Mouse (Mus musculus) neural tube, embryonic 13.5 days (tissue): ENCODE data around the gene Npy2r. TPM values are rescaled to one million over a fixed set of nuclear protein-coding genes. Genes with fewer than 3 reads are reported as not detected.

Experiments
- ATAC-seq: fragments of 200-750 bp; cut with Nextera tagmentation; 2 replicates; pipeline ENCODE4 v1.8.0; 2017; ENCODE audit warnings: low read depth, mild to moderate bottlenecking, moderate TSS enrichment, moderate library complexity
- H3K27ac ChIP-seq: fragments of 300-500 bp; sonication (generic); replicated peaks from 2 replicates; pipeline ENCODE4 v1.5.1; 2015; ENCODE audit warnings: moderate library complexity, mild to moderate bottlenecking, inconsistent platforms
- H3K27me3 ChIP-seq: fragments of 300-500 bp; sonication (generic); 2 replicates; pipeline ENCODE4 v1.6.1; 2015; ENCODE audit warnings: mild to moderate bottlenecking, inconsistent platforms
- H3K36me3 ChIP-seq: fragments of 300-500 bp; sonication (generic); 2 replicates; pipeline ENCODE4 v1.6.1; 2015; ENCODE audit warnings: mild to moderate bottlenecking, inconsistent platforms
- H3K4me1 ChIP-seq: fragments of 300-500 bp; sonication (generic); replicated peaks from 2 replicates; pipeline ENCODE4 v1.6.1; 2015; ENCODE audit warnings: inconsistent platforms
- H3K4me2 ChIP-seq: fragments of 300-500 bp; sonication (generic); 2 replicates; pipeline ENCODE4 v1.6.1; 2015; ENCODE audit warnings: inconsistent platforms, mild to moderate bottlenecking, moderate library complexity
- H3K4me3 ChIP-seq: fragments of 300-500 bp; sonication (generic); 2 replicates; pipeline ENCODE4 v1.5.1; 2015; ENCODE audit warnings: mild to moderate bottlenecking, inconsistent platforms
- H3K9ac ChIP-seq: fragments of 300-500 bp; sonication (generic); 2 replicates; pipeline ENCODE4 v1.6.1; 2015; ENCODE audit warnings: moderate library complexity, mild to moderate bottlenecking, inconsistent platforms
- H3K9me3 ChIP-seq: fragments of 300-500 bp; sonication (generic); 2 replicates; pipeline ENCODE4 v1.6.1; 2016; ENCODE audit warnings: inconsistent platforms
- WGBS: fragments of 180-500 bp; shearing (Covaris S2); methylation state at CpG from one replicate; pipeline ENCODE4 v1.1.7; 2015; 5-methylcytosine and 5-hydroxymethylcytosine counted together
- polyA plus RNA-seq: library from polyadenylated mRNA; unstranded; fragments of >200 nt; fragmentation: Nextera tagmentation; extraction: Ambion mirVana; gene quantifications from 2 replicates; pipeline ENCODE4 v1.2.1, GENCODE M21; 2015

Npy2r gene
- 0.94 and 1.0 TPM in 2 replicates for polyA plus RNA-seq

DNA sequence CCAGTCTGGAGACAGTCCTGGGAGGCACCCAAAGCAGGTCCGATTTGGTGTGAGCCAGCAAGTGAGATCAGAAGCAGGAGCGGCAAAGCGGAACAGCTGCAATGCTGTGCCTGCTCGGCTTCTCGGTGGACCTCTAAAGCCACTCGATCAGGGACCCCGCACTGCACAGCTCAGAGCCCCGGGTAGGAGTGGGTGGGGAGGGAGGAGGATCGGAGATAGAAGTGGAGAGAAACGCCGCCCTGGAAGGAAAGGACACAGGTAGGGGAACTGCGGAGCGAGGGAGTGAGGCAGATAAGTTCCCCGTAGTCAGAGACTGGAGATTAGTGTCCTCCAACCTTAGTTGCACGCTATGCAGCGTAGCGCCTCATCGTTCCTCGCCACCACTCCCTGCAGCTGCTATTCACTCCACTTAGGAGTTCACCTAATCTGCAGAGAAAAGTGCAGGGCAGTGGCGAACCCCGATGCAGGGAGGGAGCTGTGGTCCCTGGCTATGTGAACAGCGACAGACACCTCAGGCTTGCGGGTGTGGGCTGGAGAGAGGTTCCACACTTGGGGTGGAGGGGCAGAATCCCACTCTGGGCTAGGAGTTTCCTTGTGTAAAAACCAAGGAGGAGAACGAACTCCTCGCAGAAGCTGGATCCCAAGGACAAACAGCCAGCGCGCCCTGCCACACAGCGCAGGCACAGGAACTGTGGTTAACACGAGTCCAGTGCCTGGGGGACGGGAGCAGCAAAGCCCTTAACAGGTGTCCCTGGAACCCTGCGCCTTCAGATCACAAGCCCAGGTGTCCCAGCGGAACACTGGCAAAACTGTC, at the start of gene Npy2r:
Gene Npy2r, minus strand, starts transcription at position 177 of the 814 bp plus-strand sequence.
- Histone ChIP-seq H3K9me3 (no peaks in the 10 kb centered on the region), H3K9ac (peak within 1 kb of the TSS; percentile 70), H3K36me3 (no peaks in the 10 kb centered on the region), H3K27ac (no peak within 1 kb of the TSS), H3K4me1 (peaks cover 14% of the 10 kb centered on the region), H3K4me3 (peak within 1 kb of the TSS; percentile 46), H3K27me3 (peaks cover 37% of the 10 kb centered on the region), H3K4me2 (peak within 1 kb of the TSS; percentile 87)
- under 1% methylated on average over 32 of the region's 32 CpGs for WGBS
- peak; percentile 83 for ATAC-seq

GRCm38 (mm10) chr3:82557786-82558185, 9.9 kb upstream of the Npy2r start:
- no peaks in the 10 kb centered on the region for H3K9me3 ChIP-seq
- H3K4me3 ChIP-seq = no peak overlapping the region
- peaks cover 11% of the 10 kb centered on the region for H3K4me1 ChIP-seq
- ATAC-seq = no peak
- no peak overlapping the region for H3K4me2 ChIP-seq
- H3K9ac ChIP-seq = no peak overlapping the region
- no peak overlapping the region for H3K27ac ChIP-seq
- H3K27me3 ChIP-seq = no peaks in the 10 kb centered on the region
- 62% methylated on average over 3 of the region's 3 CpGs for WGBS
- no peaks in the 10 kb centered on the region for H3K36me3 ChIP-seq

DNA sequence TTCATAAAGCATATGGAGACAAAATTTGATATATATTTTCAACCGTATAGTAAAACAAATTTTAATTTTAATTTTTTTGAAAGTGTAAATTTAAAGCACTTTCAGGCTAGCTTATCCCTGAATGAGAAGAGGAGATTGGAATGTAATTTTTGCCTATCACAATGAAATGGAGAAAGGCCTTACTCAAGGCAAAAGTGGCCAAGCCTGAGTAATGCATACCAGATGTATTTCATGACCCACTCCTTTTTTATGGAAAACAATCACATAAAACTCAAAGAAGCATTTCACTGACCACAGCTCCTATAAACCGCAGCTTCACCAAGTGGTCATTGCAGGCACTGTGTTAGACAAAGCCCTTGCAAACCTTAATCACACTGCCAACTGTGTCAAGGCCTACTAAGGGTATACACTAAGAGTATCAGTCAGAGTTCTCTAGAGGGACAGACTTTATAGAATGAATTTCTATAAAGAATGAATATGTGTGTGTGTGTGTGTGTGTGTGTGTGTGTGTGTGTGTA, 8.5 kb upstream of the Npy2r start:
- Histone ChIP-seq H3K27me3 (no peaks in the 10 kb centered on the region), H3K36me3 (no peaks in the 10 kb centered on the region), H3K4me1 (peaks cover 11% of the 10 kb centered on the region), H3K9me3 (no peaks in the 10 kb centered on the region), H3K9ac (no peak overlapping the region), H3K4me3 (no peak overlapping the region), H3K27ac (no peak overlapping the region), H3K4me2 (no peak overlapping the region)
- 81% methylated on average over 2 of the region's 2 CpGs for WGBS
- ATAC-seq = no peak

DNA sequence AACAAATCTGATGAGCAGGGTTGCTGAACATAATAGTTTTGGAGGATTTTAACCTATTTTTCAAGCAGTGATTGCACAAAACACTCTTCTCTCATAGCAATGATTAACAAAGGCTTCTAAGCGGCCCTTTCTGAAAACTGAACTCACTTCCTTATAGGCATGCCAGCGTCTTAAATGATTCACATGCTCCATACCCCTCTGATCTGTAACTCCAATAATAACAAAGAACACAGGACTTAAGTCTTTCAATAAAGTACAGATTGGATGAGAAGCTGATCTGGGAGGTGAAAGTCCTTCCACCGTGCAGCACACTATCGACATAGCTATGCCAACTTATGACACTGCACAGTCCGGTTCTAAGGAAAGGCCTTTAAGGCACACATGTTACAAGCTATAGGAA, 2.0 kb upstream of the Npy2r start:
- Histone ChIP-seq H3K9ac (no peak overlapping the region), H3K4me3 (no peak overlapping the region), H3K4me2 (no peak overlapping the region), H3K27ac (no peak overlapping the region), H3K27me3 (peaks cover 37% of the 10 kb centered on the region), H3K36me3 (no peaks in the 10 kb centered on the region), H3K4me1 (peaks cover 14% of the 10 kb centered on the region), H3K9me3 (no peaks in the 10 kb centered on the region)
- ATAC-seq = no peak
- WGBS = 88% methylated on average over 5 of the region's 5 CpGs

GRCm38 (mm10) chr3:82548753-82549152, 869 bp upstream of the Npy2r start:
- peak; percentile 77 for ATAC-seq
- Histone ChIP-seq H3K4me1 (peaks cover 14% of the 10 kb centered on the region), H3K9me3 (no peaks in the 10 kb centered on the region), H3K4me3 (peak overlapping the region; percentile 46), H3K4me2 (peak overlapping the region; percentile 87), H3K36me3 (no peaks in the 10 kb centered on the region), H3K9ac (peak overlapping the region; percentile 70), H3K27ac (no peak overlapping the region), H3K27me3 (peaks cover 37% of the 10 kb centered on the region)
- 4% methylated on average over 9 of the region's 9 CpGs for WGBS

- Histone ChIP-seq H3K9ac (no peak overlapping the region), H3K4me3 (no peak overlapping the region), H3K36me3 (no peaks in the 10 kb centered on the region), H3K9me3 (no peaks in the 10 kb centered on the region), H3K4me2 (no peak overlapping the region), H3K4me1 (no peaks in the 10 kb centered on the region), H3K27me3 (peaks cover 3% of the 10 kb centered on the region; the same call in 1 of the 2 replicates), H3K27ac (no peak overlapping the region)
- no peak for ATAC-seq
- 89% methylated on average over 2 of the region's 2 CpGs for WGBS
Observed at GRCm38 (mm10) chr3:82541449-82541848, 6.4 kb downstream of the Npy2r start.

GRCm38 (mm10) chr3:82539951-82540350, 7.9 kb downstream of the Npy2r start:
- H3K36me3 ChIP-seq = no peaks in the 10 kb centered on the region
- ATAC-seq = no peak
- H3K9me3 ChIP-seq = no peaks in the 10 kb centered on the region
- H3K9ac ChIP-seq = no peak overlapping the region
- no peaks in the 10 kb centered on the region for H3K4me1 ChIP-seq
- no peaks in the 10 kb centered on the region for H3K27me3 ChIP-seq
- H3K4me3 ChIP-seq = no peak overlapping the region
- WGBS = 89% methylated on average over 5 of the region's 5 CpGs
- H3K4me2 ChIP-seq = no peak overlapping the region
- no peak overlapping the region for H3K27ac ChIP-seq

DNA sequence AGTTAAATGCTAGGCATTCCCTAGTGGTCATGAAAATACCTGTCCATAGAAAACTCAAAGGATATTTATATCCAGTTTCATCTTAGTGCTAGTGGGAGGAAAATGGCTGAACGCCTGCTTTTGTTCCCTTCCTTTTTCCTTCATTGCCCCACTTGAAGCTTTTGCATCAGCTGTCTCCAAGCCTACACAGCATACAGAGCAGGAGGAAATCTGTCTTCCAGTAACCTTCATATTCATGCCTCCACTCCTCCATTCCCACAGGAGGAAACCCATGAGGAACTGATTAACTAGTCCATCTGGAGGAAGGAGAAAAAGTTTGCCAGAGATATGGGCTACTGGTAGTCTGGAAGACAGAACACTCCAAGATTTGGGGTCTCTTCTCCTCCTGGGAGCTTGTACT, 23.1 kb downstream of the Npy2r start:
- no peaks in the 10 kb centered on the region for H3K4me1 ChIP-seq
- no peaks in the 10 kb centered on the region for H3K36me3 ChIP-seq
- no peak overlapping the region for H3K4me2 ChIP-seq
- no peaks in the 10 kb centered on the region for H3K9me3 ChIP-seq
- H3K4me3 ChIP-seq = no peak overlapping the region
- no peaks in the 10 kb centered on the region for H3K27me3 ChIP-seq
- H3K9ac ChIP-seq = no peak overlapping the region
- ATAC-seq = no peak
- 91% methylated on average over 1 of the region's 1 CpGs for WGBS
- no peak overlapping the region for H3K27ac ChIP-seq

- no peak for ATAC-seq
- H3K4me2 ChIP-seq = no peak overlapping the region
- no peaks in the 10 kb centered on the region for H3K27me3 ChIP-seq
- no peaks in the 10 kb centered on the region for H3K9me3 ChIP-seq
- H3K27ac ChIP-seq = no peak overlapping the region
- no peak overlapping the region for H3K4me3 ChIP-seq
- H3K4me1 ChIP-seq = no peaks in the 10 kb centered on the region
- no peaks in the 10 kb centered on the region for H3K36me3 ChIP-seq
- WGBS = 91% methylated on average over 4 of the region's 4 CpGs
- no peak overlapping the region for H3K9ac ChIP-seq
Observed at GRCm38 (mm10) chr3:82498006-82498405, 49.9 kb downstream of the Npy2r start.

Other genes starting within 250 kb of the Npy2r start
- 32.1 and 37.5 TPM in 2 replicates for gene Map9, start 190.0 kb downstream of the Npy2r start, polyA plus RNA-seq